Mouse (Mus musculus) erythroblast, embryonic 14.5 days (primary cell): Measurements from ENCODE around the gene Gramd1a. TPM values are rescaled to one million over a fixed set of nuclear protein-coding genes. Genes with fewer than 3 reads are reported as not detected.

Experiments used
- H3K27me3 ChIP-seq: 2 replicates; pipeline ENCODE4 v1.6.1; 2012; ENCODE audit warnings: inconsistent platforms; ENCODE audit not compliant: control insufficient read depth
- H3K36me3 ChIP-seq: 2 replicates; pipeline ENCODE4 v1.6.1; 2012; ENCODE audit warnings: mild to moderate bottlenecking, inconsistent platforms; ENCODE audit not compliant: control insufficient read depth
- H3K4me1 ChIP-seq: 2 replicates; pipeline ENCODE4 v1.6.1; 2012; ENCODE audit warnings: inconsistent platforms; ENCODE audit not compliant: control insufficient read depth
- H3K4me3 ChIP-seq: replicated peaks from 2 replicates; pipeline ENCODE3; 2012; ENCODE audit warnings: moderate library complexity, mild to moderate bottlenecking, inconsistent platforms
- H3K9me3 ChIP-seq: 2 replicates; pipeline ENCODE4 v1.6.1; 2012; ENCODE audit warnings: low read length, inconsistent platforms, mixed read lengths; ENCODE audit not compliant: control insufficient read depth
- GATA1 ChIP-seq: IDR thresholded peaks from 2 replicates; pipeline ENCODE4 v1.6.1; 2012; ENCODE audit warnings: low read length, inconsistent platforms, mixed read lengths
- TAL1 ChIP-seq: IDR thresholded peaks from 3 replicates; pipeline ENCODE4 v1.6.1; 2012; ENCODE audit warnings: low read length, inconsistent platforms, mixed read lengths
- polyA plus RNA-seq: library from polyadenylated mRNA; stranded (reverse); fragments of >175 nt; gene quantifications from 2 replicates; pipeline ENCODE4 v1.2.3, GENCODE M21; 2012

The Gramd1a gene
- polyA plus RNA-seq, 1 experiment, result 0.52 TPM

DNA sequence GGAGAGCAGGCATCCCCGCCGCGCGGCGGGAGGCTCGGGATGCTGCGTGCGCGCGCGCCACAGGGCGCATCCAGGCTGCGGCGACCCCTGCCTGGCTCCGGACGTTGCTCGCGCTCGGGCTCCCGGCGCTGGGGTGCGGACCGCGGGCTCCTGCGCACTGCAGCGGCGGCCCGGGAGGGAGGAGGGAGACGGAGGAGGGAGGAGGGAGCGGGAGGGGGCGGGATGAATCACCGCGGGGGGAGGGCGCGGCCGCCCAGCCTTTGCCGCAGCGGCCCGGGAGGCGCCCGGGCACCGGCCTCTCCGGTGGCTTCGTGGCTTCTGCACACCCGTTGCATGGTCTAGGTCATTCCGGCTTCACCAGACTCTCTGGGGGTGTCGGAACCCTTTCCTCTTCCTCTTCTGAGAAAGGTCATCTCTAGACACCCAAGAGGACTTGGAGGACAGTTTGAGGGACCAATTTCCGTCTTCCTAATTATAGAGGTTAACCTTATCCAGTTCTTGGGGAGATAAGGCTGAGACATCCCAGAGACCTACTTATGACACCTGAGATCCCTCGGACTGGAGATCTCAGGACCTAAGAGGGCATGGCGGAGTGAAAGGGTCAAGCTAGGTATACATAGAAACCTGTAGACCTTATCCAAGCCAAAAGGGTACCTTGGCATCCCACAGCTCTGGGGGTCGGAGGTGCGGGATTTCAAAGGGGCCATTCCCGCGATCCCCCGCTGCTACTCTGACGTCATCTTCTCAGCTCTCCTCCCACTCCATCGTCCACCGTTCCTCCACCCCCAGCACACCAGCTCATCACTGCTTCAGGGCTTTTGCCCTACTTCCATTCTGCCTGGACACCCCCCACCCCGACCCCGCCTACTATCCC is 28.6 kb downstream of the Gramd1a start, which contains the start of gene Scn1b:
Gene Scn1b, minus strand, starts transcription at position 153 of the 874 bp plus-strand sequence.
- H3K4me3 ChIP-seq, result peak within 1 kb of the TSS; percentile 39

DNA sequence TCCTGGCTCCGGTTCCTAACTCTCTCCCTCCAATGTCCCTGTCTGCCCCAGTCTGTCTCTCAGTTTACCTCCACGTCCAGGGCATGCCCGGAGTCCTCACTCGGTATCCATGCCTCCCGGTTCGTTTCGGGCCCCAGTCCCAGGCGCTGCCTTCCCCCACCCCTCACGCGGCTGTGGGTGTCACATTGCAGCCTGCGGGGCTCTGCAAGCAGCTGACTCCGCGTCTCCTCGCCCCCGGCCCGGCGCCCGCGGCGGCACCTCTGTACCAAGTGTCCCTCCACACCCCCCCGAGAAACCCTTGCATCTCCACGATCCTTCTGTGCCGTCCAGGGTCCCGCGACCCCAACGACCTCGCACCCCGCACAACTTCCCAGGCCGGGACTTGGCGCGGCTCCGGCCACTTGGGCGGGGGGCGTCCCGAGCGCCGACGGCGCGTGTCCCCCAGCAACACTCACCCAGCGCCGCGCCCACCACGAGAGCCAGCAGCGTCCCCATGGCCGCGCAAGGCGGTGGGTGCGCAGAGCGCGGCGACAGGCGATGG is 29.4 kb downstream of the Gramd1a start:
- no peak for TF ChIP-seq TAL1
- no peak for TF ChIP-seq GATA1
- Histone ChIP-seq H3K4me3 (peak overlapping the region; percentile 39), H3K9me3 (no peaks in the 10 kb centered on the region), H3K27me3 (peaks cover 39% of the 10 kb centered on the region), H3K36me3 (peaks cover 6% of the 10 kb centered on the region), H3K4me1 (no peaks in the 10 kb centered on the region)

More for the DNA sequence above, 28.6 kb downstream of the Gramd1a start, which contains the start of gene Scn1b:
- H3K27me3 ChIP-seq, result peaks cover 39% of the 10 kb centered on the region
- peaks cover 12% of the 10 kb centered on the region for H3K36me3 ChIP-seq
- H3K9me3 ChIP-seq, result no peaks in the 10 kb centered on the region
- H3K4me1 ChIP-seq, result no peaks in the 10 kb centered on the region
- TF ChIP-seq GATA1, result no peak
- no peak for TF ChIP-seq TAL1

GRCm38 (mm10) chr7:31125116-31125515 is 30.6 kb downstream of the Gramd1a start:
- TF ChIP-seq TAL1 (no peak), GATA1 (no peak)
- Histone ChIP-seq H3K27me3 (peaks cover 39% of the 10 kb centered on the region), H3K4me3 (no peak overlapping the region)

DNA sequence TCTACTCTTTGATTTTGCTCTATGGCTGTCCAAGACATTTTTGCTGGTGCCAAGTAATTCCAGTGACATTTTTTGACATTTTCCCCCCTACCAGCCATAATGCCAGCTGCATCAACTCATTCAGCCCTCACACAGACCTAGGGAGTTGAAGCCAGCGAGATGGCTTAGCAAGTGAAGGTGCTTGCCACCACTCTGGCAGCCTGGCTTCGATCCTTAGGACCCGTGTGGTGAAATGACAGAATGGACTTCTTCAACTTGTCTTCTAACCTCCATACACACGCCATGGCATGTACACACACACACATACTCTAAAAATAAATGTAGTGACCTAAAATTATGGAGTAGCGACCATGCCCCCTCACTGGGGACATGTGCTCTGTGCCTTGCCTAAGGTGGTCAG is 31.3 kb downstream of the Gramd1a start:
- TF ChIP-seq GATA1 (no peak), TAL1 (no peak)
- Histone ChIP-seq H3K4me1 (no peaks in the 10 kb centered on the region), H3K4me3 (no peak overlapping the region), H3K27me3 (peaks cover 39% of the 10 kb centered on the region), H3K9me3 (no peaks in the 10 kb centered on the region), H3K36me3 (no peaks in the 10 kb centered on the region; the same call in 1 of the 2 replicates)

More at GRCm38 (mm10) chr7:31125116-31125515, 30.6 kb downstream of the Gramd1a start:
- H3K9me3 ChIP-seq, result no peaks in the 10 kb centered on the region
- H3K36me3 ChIP-seq, result peaks cover 1% of the 10 kb centered on the region; the same call in 1 of the 2 replicates
- H3K4me1 ChIP-seq, result no peaks in the 10 kb centered on the region

GRCm38 (mm10) chr7:31123697-31124096 is 32.0 kb downstream of the Gramd1a start:
- no peak overlapping the region for H3K4me3 ChIP-seq
- H3K36me3 ChIP-seq, result no peaks in the 10 kb centered on the region; the same call in 1 of the 2 replicates
- H3K27me3 ChIP-seq, result peaks cover 39% of the 10 kb centered on the region
- H3K4me1 ChIP-seq, result no peaks in the 10 kb centered on the region
- no peaks in the 10 kb centered on the region for H3K9me3 ChIP-seq
- TF ChIP-seq TAL1, result no peak
- no peak for TF ChIP-seq GATA1

GRCm38 (mm10) chr7:31122641-31123631 is 32.8 kb downstream of the Gramd1a start:
- Histone ChIP-seq H3K27me3 (peaks cover 36% of the 10 kb centered on the region), H3K4me3 (no peak overlapping the region), H3K9me3 (no peaks in the 10 kb centered on the region), H3K4me1 (no peaks in the 10 kb centered on the region), H3K36me3 (no peaks in the 10 kb centered on the region)
- no peak for TF ChIP-seq GATA1

GRCm38 (mm10) chr7:31119556-31119955 is 36.1 kb downstream of the Gramd1a start:
- peaks cover 3% of the 10 kb centered on the region for H3K27me3 ChIP-seq
- no peaks in the 10 kb centered on the region for H3K36me3 ChIP-seq
- no peaks in the 10 kb centered on the region for H3K4me1 ChIP-seq
- TF ChIP-seq GATA1, result no peak
- TF ChIP-seq TAL1, result no peak
- H3K9me3 ChIP-seq, result no peaks in the 10 kb centered on the region
- H3K4me3 ChIP-seq, result no peak overlapping the region

DNA sequence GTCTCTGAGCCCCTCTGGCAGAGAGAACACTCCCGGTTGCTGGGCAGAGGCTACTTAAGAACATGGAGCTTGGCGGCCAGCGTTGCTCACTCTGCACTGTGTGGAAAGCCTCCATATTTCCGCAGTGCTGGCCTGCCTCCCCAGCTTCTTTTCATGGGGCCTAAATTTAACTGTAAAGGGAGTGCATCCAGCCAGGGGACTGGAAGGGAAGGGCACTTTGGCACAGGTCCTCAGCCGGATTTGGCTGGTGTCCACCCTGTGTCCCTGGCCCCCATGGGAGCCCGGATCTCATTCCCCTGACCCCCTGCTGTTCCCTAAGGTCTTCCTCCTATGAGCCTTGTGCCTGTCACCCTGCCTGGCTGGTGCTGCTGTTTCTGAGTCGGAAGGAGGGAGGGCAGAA is 37.2 kb downstream of the Gramd1a start:
- no peaks in the 10 kb centered on the region for H3K27me3 ChIP-seq
- H3K4me1 ChIP-seq, result no peaks in the 10 kb centered on the region
- H3K9me3 ChIP-seq, result no peaks in the 10 kb centered on the region
- H3K4me3 ChIP-seq, result no peak overlapping the region
- no peak for TF ChIP-seq GATA1
- no peak for TF ChIP-seq TAL1
- no peaks in the 10 kb centered on the region for H3K36me3 ChIP-seq
